Mouse (Mus musculus): ENCODE results near the gene Atp6v1a.
A peak's percentile ranks its signal among the peaks of the same experiment; 100 is the strongest.

Atp6v1a gene

DNA sequence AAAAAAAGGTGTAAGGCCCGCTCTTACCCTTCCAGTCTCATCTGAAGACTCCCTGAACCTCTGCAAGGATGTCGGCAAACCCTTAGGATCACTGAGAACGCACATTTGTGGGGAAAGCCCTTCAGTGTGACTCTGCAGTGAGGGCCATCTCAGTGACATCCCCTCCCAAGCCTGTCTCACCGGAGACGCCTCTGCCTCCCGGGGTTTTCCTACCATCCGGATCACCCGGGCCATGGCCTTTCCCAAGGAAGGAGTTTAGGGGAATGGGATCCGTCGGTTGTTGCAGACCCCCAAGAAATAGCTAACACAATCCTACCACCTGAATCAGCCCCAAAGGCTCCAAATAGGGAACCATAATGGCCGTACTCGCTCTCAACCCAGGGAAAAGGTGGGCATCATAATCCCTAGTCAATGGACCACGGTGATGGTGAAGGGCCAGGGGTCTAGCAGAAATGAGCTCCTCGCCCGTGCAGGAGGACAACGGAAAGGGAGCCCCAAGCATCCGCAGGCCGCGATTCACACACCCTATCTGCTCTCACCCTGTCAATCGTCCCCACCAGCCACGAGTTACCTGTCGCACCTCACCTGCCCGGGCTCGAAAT, 1.0 kb downstream of the Atp6v1a start:
- peak; percentile 24 for DNase-seq

DNA sequence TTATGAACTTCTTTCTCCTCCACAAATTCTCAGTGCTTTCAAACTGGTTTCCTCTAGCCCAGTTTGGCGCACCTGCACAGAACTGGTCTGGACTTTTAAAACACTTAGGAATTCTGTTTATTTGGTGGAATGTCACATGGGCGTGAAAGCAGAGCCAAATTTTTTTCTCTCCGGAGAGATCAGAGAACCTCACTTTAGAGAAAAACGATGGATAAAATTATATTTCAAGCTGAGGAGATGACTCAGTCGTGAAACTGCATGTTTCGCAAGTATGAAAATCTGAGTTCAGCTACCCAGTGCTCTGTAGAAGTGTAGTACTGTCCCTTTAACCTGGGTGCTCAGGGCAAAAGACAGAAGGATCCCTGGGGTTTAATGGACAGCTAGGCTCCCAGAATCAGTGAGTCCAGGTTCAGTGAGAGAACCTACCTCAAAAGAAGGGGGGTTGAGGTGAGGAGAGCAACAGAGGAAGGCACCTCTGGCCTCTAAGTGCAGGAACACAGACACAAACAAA, 2.9 kb downstream of the Atp6v1a start:
- no peak for DNase-seq

DNA sequence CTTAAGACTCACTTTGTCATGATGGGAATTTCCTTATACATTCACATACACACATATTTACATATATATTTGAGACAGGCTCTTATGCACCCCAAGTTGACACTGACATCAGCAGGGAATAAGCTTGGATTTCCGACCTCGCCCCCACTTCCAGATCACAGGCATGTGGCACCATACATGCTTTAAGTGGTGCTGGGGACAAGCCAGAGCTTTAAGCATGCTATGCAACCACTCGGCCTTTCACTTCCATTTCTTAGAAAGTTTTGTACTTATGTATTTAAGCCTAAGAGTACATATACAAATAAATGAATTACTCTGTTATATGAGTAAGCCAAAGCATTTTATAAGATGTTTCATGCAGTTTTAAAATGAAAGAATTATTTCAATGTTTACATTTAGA, 6.3 kb downstream of the Atp6v1a start:
- DNase-seq: no peak

DNA sequence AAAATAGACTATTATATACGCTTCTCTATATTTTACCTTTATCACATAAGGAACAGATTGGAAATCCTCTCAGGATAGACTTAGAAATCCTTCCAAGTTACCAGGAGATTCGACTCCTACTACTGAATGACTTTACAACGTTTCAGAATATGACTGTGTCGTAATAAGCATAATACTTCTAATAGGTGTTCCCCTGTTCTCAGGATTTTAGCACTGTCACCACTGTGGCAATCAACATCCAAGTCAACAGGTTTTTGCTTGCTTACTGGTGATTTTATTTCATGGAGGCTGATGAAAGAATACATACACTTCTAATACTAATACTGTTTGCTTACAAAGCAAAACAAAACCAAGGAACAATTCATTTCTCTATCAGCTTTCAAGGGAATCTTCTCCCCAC, 7.2 kb downstream of the Atp6v1a start:
- no peak for DNase-seq

DNA sequence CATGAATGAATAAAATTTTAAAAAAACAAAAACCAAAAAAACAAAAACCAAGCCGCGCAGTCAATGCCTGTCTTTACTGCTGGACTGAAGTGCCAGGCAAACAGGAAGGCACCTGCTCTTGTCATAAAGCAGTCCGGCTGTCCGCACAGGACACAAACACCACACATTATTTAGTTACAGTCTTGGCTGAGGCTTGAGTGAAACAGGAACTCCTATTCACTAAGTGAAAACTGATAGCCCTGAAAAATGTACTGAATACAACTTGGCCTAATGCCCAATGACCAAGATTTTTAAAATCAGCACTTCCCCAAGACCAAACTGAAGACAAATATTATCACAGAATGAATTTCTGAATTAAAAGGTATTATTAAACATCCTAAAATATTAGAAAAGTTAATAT, 13.1 kb downstream of the Atp6v1a start:
- DNase-seq: no peak

DNA sequence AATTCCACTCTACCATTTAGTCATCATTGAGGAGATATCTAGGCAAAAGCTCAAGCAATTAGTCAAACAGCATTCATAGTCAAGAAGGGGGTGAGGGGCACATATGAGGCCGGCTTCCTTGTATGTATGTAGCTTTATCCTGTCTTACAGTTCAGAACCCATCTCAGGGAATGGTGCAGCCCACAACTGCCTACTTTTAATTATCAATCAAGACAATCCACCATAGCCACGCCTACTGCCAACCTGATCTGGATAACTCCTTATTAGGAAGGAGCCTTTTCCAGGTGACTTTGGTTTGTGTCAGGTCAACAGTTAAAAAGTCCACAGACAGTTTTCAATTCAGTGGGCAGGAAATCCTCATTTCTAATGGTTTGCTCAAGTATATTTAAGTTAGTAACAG, 14.1 kb downstream of the Atp6v1a start:
- no peak for DNase-seq

DNA sequence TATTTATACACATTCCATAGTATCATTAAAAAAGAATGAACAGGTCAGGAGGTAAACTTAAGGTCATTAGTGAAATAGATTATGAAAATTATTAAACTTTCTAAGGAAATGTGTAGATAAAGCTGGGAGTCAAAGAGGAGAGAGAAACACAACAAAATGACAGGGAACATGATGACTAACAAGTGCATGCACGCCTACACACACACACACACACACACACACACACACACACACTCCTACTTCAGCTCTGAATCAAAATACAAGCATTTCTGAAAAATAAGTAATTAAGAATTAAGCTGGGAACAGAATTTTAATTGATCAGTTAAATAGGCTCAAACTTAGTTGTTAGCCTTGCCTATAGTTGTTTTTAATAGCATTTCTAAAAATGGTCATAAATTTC, 14.8 kb downstream of the Atp6v1a start:
- no peak for DNase-seq

DNA sequence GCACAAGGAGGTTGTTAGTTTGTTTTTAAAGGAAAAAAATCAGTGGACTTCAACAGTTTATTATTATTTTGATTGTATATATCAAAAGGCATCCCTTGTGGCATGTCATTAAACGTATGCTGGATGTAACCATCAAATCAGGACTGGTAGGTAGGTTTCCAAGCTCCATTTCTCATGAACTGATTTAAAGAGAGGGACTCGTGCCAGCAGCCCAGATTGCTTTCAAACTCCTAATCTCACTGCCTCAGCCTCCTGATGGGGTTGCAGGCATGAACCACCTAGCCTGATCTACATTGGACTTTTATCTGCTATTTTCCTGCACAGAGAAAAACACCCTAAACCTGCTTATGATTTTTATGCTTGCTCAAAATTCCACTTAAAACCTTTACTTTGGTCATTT, 15.7 kb downstream of the Atp6v1a start:
- DNase-seq: no peak

DNA sequence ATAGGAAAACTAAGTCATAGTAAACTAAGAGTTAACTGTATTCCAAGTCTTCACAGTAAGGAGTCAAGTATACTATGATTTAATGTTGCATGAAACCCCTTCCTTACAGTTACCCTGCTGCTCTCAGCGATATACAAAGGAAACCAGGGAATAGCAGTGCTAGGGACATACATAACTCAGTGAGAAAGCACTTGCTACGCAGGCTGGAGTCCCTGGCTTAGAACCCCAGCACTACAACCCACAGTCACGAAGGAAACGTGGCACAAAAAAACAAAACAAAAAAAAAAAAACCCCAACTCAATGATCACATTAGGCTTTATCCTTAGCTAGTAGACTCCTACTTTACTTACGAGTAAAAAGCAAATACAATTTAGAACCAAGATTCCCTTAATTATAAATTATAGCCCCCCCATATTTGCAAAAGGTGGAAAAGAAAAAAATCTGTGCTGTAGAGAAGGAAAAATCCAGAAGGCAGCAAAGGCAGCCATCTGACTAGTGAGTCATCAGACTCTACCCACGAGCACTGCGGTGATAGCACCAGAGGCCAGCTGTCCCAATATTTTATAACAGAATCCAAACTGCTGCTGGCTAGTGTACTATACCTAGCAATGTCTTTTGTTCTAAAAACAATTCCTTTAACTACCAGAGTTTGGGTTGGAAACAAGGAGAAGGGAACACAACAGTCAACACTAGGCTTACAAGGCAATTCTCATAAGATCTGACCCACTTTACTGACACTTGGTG, 16.4 kb downstream of the Atp6v1a start:
- no peak for DNase-seq

DNA sequence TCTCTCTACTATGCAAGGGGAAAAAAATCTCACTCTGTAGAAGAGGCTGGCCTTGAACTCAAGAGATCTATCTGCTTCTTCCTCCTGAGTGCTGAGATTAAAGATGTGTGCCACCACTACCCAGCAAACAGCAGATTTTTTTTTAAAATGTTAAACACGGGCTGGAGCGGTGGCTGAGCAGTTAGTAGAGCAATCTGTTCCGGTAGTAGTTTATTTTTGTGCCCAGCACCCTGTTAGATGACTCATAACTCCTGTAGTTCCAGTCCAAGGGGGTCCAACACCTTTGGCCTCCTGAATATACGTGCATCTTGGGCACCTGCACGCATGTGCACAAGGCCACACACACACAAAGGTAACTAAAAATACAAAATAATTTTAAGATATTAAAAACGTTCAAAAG, 16.9 kb downstream of the Atp6v1a start:
- DNase-seq: no peak

DNA sequence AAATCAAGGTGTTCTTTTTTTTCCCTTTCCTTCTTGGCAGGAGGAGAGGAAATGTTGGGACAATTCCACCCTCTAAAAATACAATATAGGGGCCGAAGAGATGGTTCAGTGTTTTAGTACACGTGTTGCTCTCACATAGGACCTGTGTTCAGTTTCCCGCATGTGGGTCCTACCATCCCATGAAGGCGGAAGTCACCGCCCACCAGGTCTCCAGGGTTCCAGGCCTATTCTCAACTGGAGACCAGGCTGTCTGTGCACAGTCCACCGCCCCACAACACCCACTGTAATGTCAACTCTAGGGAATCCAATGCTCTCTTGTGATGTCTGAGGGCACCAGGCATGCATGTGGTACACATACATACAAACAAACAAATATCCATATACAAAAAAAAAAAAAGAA, 17.4 kb downstream of the Atp6v1a start:
- no peak for DNase-seq

DNA sequence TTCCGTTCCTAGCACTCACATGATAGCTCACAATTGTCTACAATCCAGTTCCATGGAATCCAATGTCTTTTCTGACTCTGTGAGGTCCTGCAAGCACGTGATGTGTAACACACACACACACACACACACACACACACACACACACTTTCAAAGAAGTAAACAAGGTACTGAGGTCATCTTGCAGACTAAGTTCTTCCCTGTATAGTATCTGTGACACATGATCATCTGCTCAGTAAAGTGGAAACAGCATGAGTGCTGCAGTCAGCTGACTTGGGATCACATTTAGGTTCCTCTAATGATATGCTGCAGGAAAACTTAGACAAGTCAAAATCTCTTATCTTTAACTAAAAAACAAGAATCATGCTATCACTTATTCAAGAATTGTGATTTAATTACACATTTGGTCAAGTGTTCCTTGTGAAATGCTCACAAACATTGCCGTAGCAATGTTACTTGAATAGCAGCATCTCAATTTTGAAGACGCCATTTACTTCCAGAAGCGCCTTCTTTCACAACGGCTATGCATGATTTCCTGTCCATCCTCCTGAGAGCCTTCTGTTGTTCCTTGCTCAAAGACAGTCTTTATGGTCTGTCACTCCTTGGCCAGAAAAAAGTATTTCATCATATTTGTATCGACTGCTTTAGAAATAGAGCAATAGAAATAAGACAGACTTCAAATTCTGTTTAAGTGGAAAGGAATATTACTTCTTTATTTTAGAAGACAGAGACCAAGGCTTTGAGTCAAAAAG, 19.6 kb downstream of the Atp6v1a start:
- no peak for DNase-seq

DNA sequence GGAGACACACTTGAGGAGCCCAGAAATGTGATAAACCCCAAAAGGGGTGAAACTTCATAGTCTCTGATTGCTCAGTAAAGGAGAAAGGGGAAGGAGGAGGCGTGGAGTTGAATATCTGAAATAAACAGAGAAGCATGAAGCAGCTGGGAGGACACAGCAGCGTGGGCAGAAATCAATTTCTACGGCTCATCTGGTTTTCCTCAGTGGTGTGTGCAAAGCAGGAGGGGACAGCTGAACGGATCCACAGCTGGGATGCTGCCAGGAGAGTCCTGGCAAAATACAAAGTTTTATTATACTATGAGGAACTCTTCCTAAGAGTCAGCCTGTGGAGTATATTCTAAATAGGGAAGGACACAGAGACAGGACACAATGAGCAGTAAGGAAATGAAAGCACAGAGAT, 30.5 kb downstream of the Atp6v1a start:
- no peak for DNase-seq

DNA sequence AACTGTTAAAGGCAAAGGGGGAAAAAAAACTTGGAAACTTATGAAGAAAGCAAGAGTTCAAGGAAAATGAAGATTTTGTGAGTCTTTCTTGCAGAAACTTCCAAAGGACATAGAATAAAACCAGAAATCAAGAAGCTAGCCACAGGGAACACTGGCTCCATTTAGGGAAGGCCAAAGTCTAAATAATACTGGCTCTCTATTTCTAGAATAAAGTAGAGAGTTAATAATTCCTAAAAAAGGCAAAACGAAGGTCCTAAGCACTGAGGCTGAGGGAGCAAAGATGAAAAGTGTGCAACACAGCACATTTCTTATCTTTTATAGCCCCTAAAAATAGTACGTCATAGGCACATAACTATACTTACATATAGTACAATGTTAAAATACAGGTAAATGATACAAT, 34.3 kb downstream of the Atp6v1a start:
- no peak for DNase-seq

DNA sequence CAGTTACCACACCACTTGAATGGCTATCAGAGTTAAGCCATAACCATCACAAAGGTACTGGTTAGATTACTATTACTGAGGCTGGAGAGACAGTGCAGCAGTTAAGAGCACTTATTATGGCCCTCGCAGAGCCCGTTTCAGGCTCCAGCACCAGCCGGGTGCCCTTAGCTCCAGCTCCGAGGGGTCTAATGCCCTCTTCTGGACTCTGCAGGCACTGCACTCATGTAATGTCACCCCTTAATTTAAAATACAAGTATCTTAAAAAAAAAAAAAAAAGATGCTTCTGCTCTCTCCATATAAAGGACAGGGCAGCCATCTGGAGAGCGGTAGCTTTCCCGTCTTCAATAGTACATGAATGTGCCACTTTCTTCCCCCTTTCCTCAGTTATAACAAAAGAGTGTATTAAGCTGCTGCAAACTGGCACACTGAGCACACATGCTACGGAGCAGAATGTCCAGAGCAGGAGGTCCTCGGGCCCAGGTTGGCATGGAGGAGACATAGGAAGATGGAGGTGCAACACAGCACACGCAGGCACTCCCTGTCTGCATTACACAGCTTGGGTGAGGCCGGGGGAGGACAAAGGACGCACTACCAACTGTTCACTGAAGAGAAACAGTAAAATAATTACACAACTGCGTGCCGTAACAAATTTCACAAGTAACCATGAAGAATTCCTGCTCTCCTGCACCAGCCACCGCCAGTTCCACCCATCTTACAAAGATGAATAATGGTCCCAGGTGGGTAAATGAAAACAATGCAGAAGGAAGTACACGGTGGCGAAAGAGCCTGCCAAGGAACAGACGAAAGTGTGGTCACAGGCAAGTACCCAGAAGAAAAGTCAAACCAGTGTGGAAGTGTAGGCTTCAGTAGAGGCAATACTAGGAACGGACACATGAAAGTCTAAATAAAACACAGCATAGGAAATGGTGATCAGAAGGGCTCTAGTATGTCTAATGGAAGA, 35.4 kb downstream of the Atp6v1a start:
- no peak for DNase-seq

DNA sequence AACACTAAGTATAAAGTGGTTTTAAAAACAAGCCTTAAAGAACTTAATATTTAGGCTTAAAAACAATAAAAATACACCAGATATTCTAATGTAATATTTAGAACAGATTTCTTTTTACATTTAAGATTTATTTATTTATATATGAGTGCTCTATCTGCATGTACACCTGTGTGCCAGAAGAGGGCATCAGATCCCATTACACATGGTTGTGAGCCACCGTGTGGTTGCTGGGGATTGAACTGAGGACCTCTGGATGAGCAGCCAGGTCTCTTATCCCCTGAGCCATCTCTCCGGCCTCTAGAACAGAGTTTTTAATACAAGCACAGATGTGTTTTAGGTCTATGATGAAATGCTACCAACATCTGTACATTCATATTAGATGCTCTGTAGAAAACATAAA, 36.6 kb downstream of the Atp6v1a start:
- DNase-seq: no peak

DNA sequence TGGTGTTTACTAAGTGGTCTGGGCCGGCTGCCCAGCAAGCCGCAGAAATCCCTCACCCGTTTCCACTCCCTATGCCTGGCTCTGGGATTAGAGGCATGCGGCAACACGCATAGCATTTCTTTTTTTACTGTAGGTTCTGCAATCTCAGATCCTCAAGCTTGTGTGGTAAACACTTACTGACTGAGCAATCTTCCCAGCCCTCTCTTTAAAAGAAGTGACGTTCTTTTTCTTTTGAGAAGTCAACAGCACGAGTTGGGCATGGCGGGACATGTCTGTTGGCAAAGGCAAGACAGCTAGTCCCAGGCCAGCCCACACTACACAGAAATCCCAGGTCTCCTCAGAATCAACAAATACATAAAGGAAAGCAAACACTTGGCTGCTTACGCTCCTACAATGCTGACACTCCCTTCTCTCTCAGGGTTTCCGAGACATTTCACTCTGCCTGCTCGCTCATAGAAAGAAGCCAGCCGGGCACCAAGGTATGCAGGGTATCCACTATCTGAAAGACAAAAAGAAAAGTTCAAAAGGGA, 38.3 kb downstream of the Atp6v1a start:
- DNase-seq: no peak

DNA sequence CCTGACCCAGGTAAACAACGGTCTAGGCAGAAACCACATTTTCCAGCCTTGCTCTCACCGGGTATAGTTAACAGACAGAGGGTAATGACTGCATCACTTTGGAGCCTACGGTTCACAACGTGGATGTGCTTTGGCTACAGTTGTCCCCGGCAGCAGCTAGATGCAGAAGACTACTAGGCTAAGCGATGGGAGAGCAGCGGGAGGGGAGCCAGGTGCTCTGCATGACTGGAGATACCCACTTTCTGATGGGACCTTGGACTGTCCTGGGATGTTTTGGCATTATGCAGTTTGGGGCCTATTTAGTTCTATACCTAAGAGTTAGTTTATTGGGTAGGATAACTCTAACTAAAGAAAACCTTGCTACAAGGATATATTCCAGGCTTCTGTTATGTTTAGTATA, 40.1 kb downstream of the Atp6v1a start:
- no peak for DNase-seq

DNA sequence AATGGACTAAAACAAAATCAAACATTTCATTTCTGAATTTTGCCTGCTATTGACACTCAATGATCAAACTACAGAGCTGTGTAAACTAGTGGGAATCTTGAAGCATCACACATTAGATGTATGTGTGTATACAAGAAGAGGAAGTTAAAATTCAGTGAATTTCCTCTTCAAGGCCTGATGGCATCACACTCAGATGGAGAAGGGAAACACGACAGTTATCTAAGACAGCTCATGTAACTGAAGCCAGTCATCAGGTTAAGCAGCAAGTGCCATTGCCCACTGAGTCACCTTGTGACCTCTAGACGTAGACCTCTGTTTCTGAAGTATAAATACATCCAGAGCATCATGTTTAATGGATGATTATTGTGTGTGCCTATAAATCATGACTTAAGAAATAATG, 51.9 kb downstream of the Atp6v1a start:
- no peak for DNase-seq

DNA sequence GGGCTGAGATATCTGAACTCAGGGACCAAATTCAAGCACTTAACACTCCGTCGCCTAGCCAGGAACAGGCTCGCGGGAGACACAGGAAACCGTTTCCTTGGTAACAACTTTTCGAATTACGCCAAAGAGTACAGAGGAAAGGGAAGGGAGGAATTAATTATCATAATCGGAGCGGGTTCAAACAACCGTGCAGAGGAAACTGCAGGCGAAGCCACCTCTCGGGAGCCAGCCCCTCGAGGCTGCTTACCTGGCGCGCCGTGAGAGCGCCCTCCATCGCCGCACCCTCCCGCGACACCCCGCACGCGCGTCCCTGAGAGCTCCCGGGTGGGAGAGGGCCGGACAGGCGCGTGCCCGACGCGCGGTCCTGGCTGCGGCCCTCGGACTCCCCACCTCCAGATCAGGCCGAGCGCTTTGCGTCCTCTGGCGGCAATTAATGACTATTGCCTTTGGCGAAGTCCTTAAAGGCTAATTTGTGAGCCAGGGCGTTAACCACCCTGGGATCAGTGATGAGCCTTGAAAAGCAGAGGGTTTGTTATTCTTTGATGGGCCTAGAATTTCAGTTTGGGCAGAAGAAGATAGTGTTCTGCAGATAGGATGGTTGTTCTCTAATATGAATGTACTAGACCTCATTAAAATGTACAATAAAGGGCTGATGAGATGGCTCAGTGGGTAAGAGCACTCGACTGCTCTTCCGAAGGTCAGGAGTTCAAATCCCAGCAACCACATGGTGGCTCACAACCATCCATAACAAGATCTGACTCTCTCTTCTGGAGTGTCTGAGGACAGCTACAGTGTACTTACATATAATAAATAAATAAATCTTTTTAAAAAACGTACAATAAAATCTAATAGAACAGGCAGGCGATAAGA, 76.2 kb downstream of the Atp6v1a start, which contains the start of gene Gramd1c:
Gramd1c (minus strand) TSS at position 321 of the 870 bp plus-strand sequence.
- DNase-seq: peak; percentile 80

DNA sequence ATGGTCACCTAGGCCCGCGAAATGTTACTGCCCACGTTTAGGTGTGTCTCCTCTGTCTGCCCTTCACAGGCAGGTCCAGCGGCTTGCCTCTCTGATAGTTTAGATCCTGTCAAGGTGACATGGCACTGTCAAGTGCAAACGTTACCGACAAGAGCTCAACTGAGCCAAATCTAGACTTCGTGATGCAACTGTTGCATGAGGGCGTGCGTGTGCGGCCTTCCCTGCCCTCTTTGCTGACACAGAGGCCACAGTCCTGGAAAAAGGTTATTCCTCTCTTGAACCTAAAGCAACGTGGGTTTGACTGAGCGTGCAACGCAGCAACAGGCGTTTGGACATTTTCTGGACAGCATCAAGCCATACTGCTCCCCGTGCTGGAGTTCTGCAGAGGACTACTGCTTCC, 78.2 kb downstream of the Atp6v1a start:
- no peak for DNase-seq

Data from lung, postnatal 10 days (tissue).